Mouse (Mus musculus) limb, embryonic 13.5 days (tissue): ENCODE data around the gene Ppp1r12b. TPM values are rescaled to one million over a fixed set of nuclear protein-coding genes. Genes with fewer than 3 reads are reported as not detected.

ENCODE experiments used
- ATAC-seq: fragments of 200-750 bp; cut with Nextera tagmentation; 2 replicates; pipeline ENCODE4 v1.8.0; 2017; ENCODE audit warnings: low read depth, moderate number of reproducible peaks, moderate TSS enrichment; ENCODE audit not compliant: low FRiP score
- H3K27ac ChIP-seq: fragments of 300-500 bp; sonication (generic); 2 replicates; pipeline ENCODE4 v1.5.1; 2015; ENCODE audit warnings: inconsistent platforms, mild to moderate bottlenecking, moderate library complexity
- H3K27me3 ChIP-seq: fragments of 300-500 bp; sonication (generic); 2 replicates; pipeline ENCODE4 v1.6.1; 2015; ENCODE audit warnings: mild to moderate bottlenecking, inconsistent platforms
- H3K36me3 ChIP-seq: fragments of 300-500 bp; sonication (generic); 2 replicates; pipeline ENCODE4 v1.6.1; 2015; ENCODE audit warnings: inconsistent platforms, mild to moderate bottlenecking, moderate library complexity
- H3K4me1 ChIP-seq: fragments of 300-500 bp; sonication (generic); 2 replicates; pipeline ENCODE4 v1.6.1; 2015; ENCODE audit warnings: inconsistent platforms
- H3K4me2 ChIP-seq: fragments of 300-500 bp; sonication (generic); replicated peaks from 2 replicates; pipeline ENCODE4 v1.6.1; 2015; ENCODE audit warnings: inconsistent platforms, mild to moderate bottlenecking, moderate library complexity
- H3K4me3 ChIP-seq: fragments of 300-500 bp; sonication (generic); 2 replicates; pipeline ENCODE4 v1.5.1; 2015; ENCODE audit warnings: moderate library complexity, mild to moderate bottlenecking, inconsistent platforms
- H3K9ac ChIP-seq: fragments of 300-500 bp; sonication (generic); 2 replicates; pipeline ENCODE4 v1.6.1; 2015; ENCODE audit warnings: mild to moderate bottlenecking, inconsistent platforms
- H3K9me3 ChIP-seq: fragments of 300-500 bp; sonication (generic); 2 replicates; pipeline ENCODE4 v1.6.1; 2016; ENCODE audit warnings: inconsistent platforms
- WGBS: fragments of 180-500 bp; shearing (Covaris S2); methylation state at CpG from one replicate; pipeline ENCODE4 v1.1.7; 2015; 5-methylcytosine and 5-hydroxymethylcytosine counted together
- polyA plus RNA-seq: library from polyadenylated mRNA; unstranded; fragments of >200 nt; fragmentation: Nextera tagmentation; extraction: Ambion mirVana; gene quantifications from 2 replicates; pipeline ENCODE4 v1.2.1, GENCODE M21; 2015

The Ppp1r12b gene
- polyA plus RNA-seq, 1 experiment from 2014 or later: 7.1 TPM

GRCm38 (mm10) chr1:134936335-134936734 lies 19.4 kb downstream of the Ppp1r12b start:
- H3K36me3 ChIP-seq: no peaks in the 10 kb centered on the region
- H3K27me3 ChIP-seq: no peaks in the 10 kb centered on the region
- H3K9me3 ChIP-seq: no peaks in the 10 kb centered on the region
- H3K9ac ChIP-seq: no peak overlapping the region
- no peak overlapping the region for H3K4me3 ChIP-seq
- H3K4me2 ChIP-seq: no peak overlapping the region
- no peak overlapping the region for H3K27ac ChIP-seq
- peaks cover 5% of the 10 kb centered on the region; the same call in 1 of the 2 replicates for H3K4me1 ChIP-seq
- no peak for ATAC-seq
- WGBS: 88% methylated on average over 6 of the region's 6 CpGs

DNA sequence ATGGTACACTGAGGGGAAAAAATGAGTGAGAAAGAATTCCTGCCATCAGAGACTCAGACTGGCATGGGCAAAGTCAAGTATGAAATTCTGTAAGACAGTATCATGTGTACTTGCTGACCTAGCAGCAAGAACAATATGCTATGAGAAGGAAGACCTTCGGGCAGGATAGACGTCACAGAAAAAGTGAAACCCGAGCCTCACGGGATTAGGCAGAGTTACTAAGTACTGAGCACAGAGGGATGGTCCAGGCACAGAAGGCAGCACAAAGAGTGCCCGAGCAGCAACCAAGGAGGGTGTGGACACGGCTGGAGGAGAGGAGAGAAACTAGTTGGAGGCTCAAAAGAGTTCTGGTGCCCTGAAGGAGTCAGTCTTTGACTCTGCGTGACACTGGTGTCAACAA lies 23.3 kb downstream of the Ppp1r12b start:
- H3K4me3 ChIP-seq: no peak overlapping the region
- no peak for ATAC-seq
- no peak overlapping the region for H3K27ac ChIP-seq
- H3K9me3 ChIP-seq: no peaks in the 10 kb centered on the region
- peaks cover 5% of the 10 kb centered on the region; the same call in 1 of the 2 replicates for H3K4me1 ChIP-seq
- H3K36me3 ChIP-seq: no peaks in the 10 kb centered on the region
- no peak overlapping the region for H3K4me2 ChIP-seq
- 42% methylated on average over 7 of the region's 7 CpGs for WGBS
- H3K9ac ChIP-seq: no peak overlapping the region
- H3K27me3 ChIP-seq: no peaks in the 10 kb centered on the region

DNA sequence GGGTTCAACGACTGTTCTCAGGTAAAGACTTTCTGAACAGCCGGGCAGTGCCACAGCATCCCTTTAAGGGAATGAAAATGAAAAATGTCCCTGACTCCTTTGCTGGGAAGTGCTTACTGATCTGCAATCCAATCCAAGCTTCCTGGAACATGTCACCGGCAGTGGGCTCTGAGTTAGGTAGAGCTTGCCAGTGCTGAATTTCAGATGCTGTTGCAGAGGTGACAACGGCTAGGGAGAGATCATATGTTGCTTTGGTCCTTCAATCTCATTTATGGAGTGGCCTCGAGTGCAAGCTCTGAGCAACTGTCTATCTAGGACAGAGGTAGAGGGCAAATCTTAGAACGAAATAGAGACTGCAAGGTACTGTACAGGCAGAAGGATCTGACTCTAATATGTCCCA lies 36.7 kb downstream of the Ppp1r12b start:
- ATAC-seq: no peak
- no peaks in the 10 kb centered on the region; the same call in 1 of the 2 replicates for H3K27me3 ChIP-seq
- WGBS: 83% methylated on average over 6 of the region's 6 CpGs

GRCm38 (mm10) chr1:134915421-134915820 lies 40.3 kb downstream of the Ppp1r12b start:
- no peaks in the 10 kb centered on the region for H3K4me1 ChIP-seq

More for the DNA sequence above, 36.7 kb downstream of the Ppp1r12b start:
- no peaks in the 10 kb centered on the region for H3K9me3 ChIP-seq
- no peaks in the 10 kb centered on the region for H3K4me1 ChIP-seq
- H3K36me3 ChIP-seq: no peaks in the 10 kb centered on the region
- no peak overlapping the region for H3K4me2 ChIP-seq
- H3K4me3 ChIP-seq: no peak overlapping the region
- H3K9ac ChIP-seq: no peak overlapping the region
- H3K27ac ChIP-seq: no peak overlapping the region

GRCm38 (mm10) chr1:134913535-134913934 lies 42.2 kb downstream of the Ppp1r12b start:
- Histone ChIP-seq H3K4me2 (no peak overlapping the region), H3K36me3 (no peaks in the 10 kb centered on the region), H3K9ac (no peak overlapping the region), H3K9me3 (no peaks in the 10 kb centered on the region), H3K27ac (no peak overlapping the region), H3K4me1 (peaks cover 3% of the 10 kb centered on the region; the same call in 1 of the 2 replicates), H3K27me3 (no peaks in the 10 kb centered on the region; the same call in 1 of the 2 replicates), H3K4me3 (no peak overlapping the region)
- 58% methylated on average over 4 of the region's 4 CpGs for WGBS
- no peak; the same call in 1 of the 2 replicates for ATAC-seq

More at GRCm38 (mm10) chr1:134915421-134915820, 40.3 kb downstream of the Ppp1r12b start:
- 82% methylated on average over 4 of the region's 4 CpGs for WGBS
- H3K27me3 ChIP-seq: no peaks in the 10 kb centered on the region; the same call in 1 of the 2 replicates
- no peaks in the 10 kb centered on the region for H3K9me3 ChIP-seq
- H3K36me3 ChIP-seq: no peaks in the 10 kb centered on the region
- no peak overlapping the region for H3K4me2 ChIP-seq
- no peak overlapping the region for H3K4me3 ChIP-seq
- no peak for ATAC-seq
- no peak overlapping the region for H3K27ac ChIP-seq
- no peak overlapping the region for H3K9ac ChIP-seq

- Histone ChIP-seq H3K4me1 (peaks cover 3% of the 10 kb centered on the region; the same call in 1 of the 2 replicates), H3K9ac (no peak overlapping the region), H3K4me2 (no peak overlapping the region), H3K4me3 (no peak overlapping the region), H3K27me3 (no peaks in the 10 kb centered on the region; the same call in 1 of the 2 replicates), H3K27ac (no peak overlapping the region), H3K9me3 (no peaks in the 10 kb centered on the region), H3K36me3 (no peaks in the 10 kb centered on the region)
- no peak for ATAC-seq
- WGBS: 88% methylated on average over 4 of the region's 4 CpGs
These were observed 43.9 kb downstream of the Ppp1r12b start for GRCm38 (mm10) chr1:134911892-134912291.

GRCm38 (mm10) chr1:134910037-134910436 lies 45.7 kb downstream of the Ppp1r12b start:
- Histone ChIP-seq H3K4me2 (no peak overlapping the region), H3K9ac (no peak overlapping the region), H3K27me3 (no peaks in the 10 kb centered on the region), H3K36me3 (no peaks in the 10 kb centered on the region), H3K4me1 (peaks cover 3% of the 10 kb centered on the region; the same call in 1 of the 2 replicates), H3K9me3 (0 out of 2 replicates have a peak, but pooled peaks cover 6% of the 10 kb centered on the region), H3K27ac (no peak overlapping the region), H3K4me3 (no peak overlapping the region)
- 50% methylated on average over 3 of the region's 3 CpGs for WGBS
- ATAC-seq: no peak

DNA sequence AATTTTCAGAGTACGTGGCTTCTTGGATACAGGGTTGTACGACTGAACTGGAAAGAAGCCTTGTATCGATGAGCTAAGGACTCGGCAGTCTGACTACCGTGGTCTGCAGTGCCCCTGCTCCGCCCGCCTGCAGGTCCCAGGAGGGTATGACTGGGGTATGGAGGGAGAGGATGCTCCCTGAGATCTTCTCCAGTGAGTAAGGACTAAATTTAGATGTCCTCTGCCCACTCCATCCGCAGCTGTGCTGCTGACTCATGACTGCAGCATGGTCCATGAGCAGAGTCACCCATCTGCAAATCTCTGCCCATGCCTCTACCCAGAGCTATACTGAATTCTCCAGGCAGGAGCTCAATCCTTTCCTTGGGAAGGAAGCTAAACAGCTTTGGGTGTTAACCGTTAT lies 46.3 kb downstream of the Ppp1r12b start:
- H3K4me3 ChIP-seq: no peak overlapping the region
- 0 out of 2 replicates have a peak, but pooled peaks cover 6% of the 10 kb centered on the region for H3K9me3 ChIP-seq
- H3K4me1 ChIP-seq: peaks cover 3% of the 10 kb centered on the region; the same call in 1 of the 2 replicates
- no peak overlapping the region for H3K4me2 ChIP-seq
- no peak overlapping the region for H3K27ac ChIP-seq
- ATAC-seq: no peak
- 76% methylated on average over 9 of the region's 9 CpGs for WGBS
- H3K9ac ChIP-seq: no peak overlapping the region
- H3K27me3 ChIP-seq: no peaks in the 10 kb centered on the region
- H3K36me3 ChIP-seq: no peaks in the 10 kb centered on the region

- WGBS: 71% methylated on average over 3 of the region's 3 CpGs
- Histone ChIP-seq H3K4me2 (no peak overlapping the region), H3K4me3 (no peak overlapping the region), H3K27me3 (no peaks in the 10 kb centered on the region), H3K27ac (no peak overlapping the region), H3K36me3 (no peaks in the 10 kb centered on the region), H3K9ac (no peak overlapping the region), H3K9me3 (0 out of 2 replicates have a peak, but pooled peaks cover 6% of the 10 kb centered on the region), H3K4me1 (no peaks in the 10 kb centered on the region)
- no peak for ATAC-seq
These were observed 53.6 kb downstream of the Ppp1r12b start for GRCm38 (mm10) chr1:134902051-134902619.

DNA sequence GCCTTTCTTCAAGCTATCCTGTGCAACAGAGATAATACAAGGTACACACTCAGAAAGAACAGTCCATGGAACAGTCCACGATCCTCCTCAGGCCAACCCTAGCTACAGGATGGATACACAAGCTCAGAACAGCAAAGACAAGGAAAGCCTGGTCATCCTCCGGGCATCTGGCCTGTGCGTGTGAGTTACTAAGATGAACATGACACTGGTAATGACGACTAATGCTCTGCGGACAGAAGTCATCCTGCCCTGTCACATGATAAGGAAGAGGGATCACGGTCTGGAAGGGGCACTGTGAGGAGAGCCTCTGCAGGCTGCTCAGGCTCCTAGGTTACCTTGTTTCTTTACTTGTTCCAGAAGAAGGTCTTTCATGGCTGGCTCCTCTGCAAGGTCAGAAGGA lies 59.7 kb downstream of the Ppp1r12b start:
- H3K36me3 ChIP-seq: peaks cover 23% of the 10 kb centered on the region
- H3K27me3 ChIP-seq: no peaks in the 10 kb centered on the region
- no peak for ATAC-seq
- H3K4me2 ChIP-seq: no peak overlapping the region
- H3K9me3 ChIP-seq: no peaks in the 10 kb centered on the region
- no peak overlapping the region for H3K9ac ChIP-seq
- H3K4me1 ChIP-seq: no peaks in the 10 kb centered on the region
- H3K27ac ChIP-seq: no peak overlapping the region
- WGBS: 88% methylated on average over 6 of the region's 6 CpGs
- H3K4me3 ChIP-seq: no peak overlapping the region

GRCm38 (mm10) chr1:134894803-134895202 lies 60.9 kb downstream of the Ppp1r12b start:
- Histone ChIP-seq H3K4me2 (no peak overlapping the region), H3K4me3 (no peak overlapping the region), H3K4me1 (no peaks in the 10 kb centered on the region), H3K27ac (no peak overlapping the region), H3K9me3 (no peaks in the 10 kb centered on the region), H3K36me3 (peaks cover 29% of the 10 kb centered on the region), H3K27me3 (no peaks in the 10 kb centered on the region), H3K9ac (no peak overlapping the region)
- WGBS: 89% methylated on average over 3 of the region's 3 CpGs
- no peak for ATAC-seq

DNA sequence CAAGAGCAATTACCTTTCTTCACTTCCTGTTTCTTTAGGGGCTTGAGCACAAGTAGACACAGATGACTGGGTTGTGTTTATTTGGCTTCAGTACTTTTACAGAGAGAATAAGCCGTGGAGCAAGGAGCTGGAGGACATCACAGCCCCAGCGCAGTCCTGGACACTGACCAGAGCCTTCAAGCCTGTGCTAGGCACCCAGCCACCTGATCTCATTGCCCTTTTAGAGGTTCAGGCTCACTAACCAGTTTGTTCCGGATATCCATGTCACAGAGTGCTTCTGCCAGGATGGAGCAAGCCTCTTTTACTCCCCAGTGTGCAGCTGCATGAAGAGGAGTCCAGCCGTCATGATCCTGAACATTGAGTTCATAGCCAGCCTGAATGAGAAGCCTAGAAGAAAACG lies 63.8 kb downstream of the Ppp1r12b start:
- Histone ChIP-seq H3K4me1 (no peaks in the 10 kb centered on the region), H3K36me3 (peaks cover 35% of the 10 kb centered on the region), H3K4me2 (no peak overlapping the region), H3K27ac (no peak overlapping the region), H3K4me3 (no peak overlapping the region), H3K9ac (no peak overlapping the region), H3K27me3 (no peaks in the 10 kb centered on the region), H3K9me3 (no peaks in the 10 kb centered on the region)
- no peak for ATAC-seq
- 82% methylated on average over 5 of the region's 5 CpGs for WGBS

DNA sequence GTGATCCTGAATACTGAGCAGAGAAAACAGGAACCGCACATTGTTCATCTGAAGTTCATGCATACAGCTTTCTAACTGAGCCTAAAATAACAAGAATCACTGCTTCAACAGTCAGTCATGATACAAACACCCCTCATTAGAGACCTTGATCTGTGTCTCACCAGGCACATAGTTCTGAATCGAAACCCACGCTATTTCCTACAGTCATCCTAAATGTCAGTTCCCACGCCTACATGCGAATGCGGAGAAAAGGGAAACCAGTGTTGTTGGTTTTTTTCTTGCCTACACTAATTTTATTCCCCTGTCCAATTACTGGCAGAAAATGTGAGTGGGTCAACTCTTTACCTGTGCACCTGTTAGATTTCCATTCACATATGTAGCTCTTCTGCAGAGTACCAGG lies 66.1 kb downstream of the Ppp1r12b start:
- Histone ChIP-seq H3K9me3 (no peaks in the 10 kb centered on the region), H3K9ac (no peak overlapping the region), H3K36me3 (peaks cover 30% of the 10 kb centered on the region), H3K27me3 (no peaks in the 10 kb centered on the region), H3K4me3 (no peak overlapping the region), H3K4me2 (no peak overlapping the region), H3K4me1 (no peaks in the 10 kb centered on the region), H3K27ac (no peak overlapping the region)
- ATAC-seq: no peak
- 91% methylated on average over 6 of the region's 6 CpGs for WGBS
